In genomic region chr4:135158724-135159409, GRCm38 (mm10) we compare ENCODE assay signal across 16 mouse cellular contexts. TPM values are rescaled to one million over a fixed set of nuclear protein-coding genes. Genes with fewer than 3 reads are reported as not detected.
A peak's percentile ranks its signal among the peaks of the same experiment; 100 is the strongest.
DNase-seq lines count a peak whose midpoint lies in the region; ATAC-seq lines count a peak whose summit lies in the region.
"Had no signal": no experiment of that assay in that cellular context is flagged by ENCODE, and none has a peak within 500 bp of the region (broad histone marks: within the 10 kb centered on the region; RNA-seq: fewer than 3 reads in every experiment).

No protein-coding gene starts in this region.

- H3K4me3 ChIP-seq in kidney, embryonic 15.5 days (replicated peaks) = no peak overlapping the region
- no peak overlapping the region for H3K4me3 ChIP-seq in limb, embryonic 10.5 days

- no peaks in the 10 kb centered on the region for H3K36me3 ChIP-seq in kidney, embryonic 15.5 days
- H3K36me3 ChIP-seq in limb, embryonic 10.5 days = no peaks in the 10 kb centered on the region

- ATAC-seq in kidney, embryonic 15.5 days (replicated peaks; ENCODE audit: low FRiP score) = 0 out of 2 replicates have a peak, but pooled peaks have one; percentile 47
- ATAC-seq: midbrain, embryonic 16.5 days had no signal

- intact Hi-C loops in left cerebral cortex, postnatal 14 days (cut with DNase I) = no loop called here

- WGBS in kidney, embryonic 15.5 days = 6% methylated on average over 9 of the region's 9 CpGs
- WGBS in limb, embryonic 10.5 days = 5% methylated on average over 9 of the region's 9 CpGs

- H3K27me3 ChIP-seq in kidney, embryonic 15.5 days = peaks cover 83% of the 10 kb centered on the region
- peaks cover 96% of the 10 kb centered on the region for H3K27me3 ChIP-seq in limb, embryonic 10.5 days (ENCODE audit: low read depth, poor library complexity, severe bottlenecking)

- no peak overlapping the region for H3K9ac ChIP-seq in kidney, embryonic 15.5 days
- H3K9ac ChIP-seq: hindbrain, embryonic 14.5 days; liver, embryonic 14.5 days had no signal

- H3K4me1 ChIP-seq in kidney, embryonic 15.5 days = peaks cover 9% of the 10 kb centered on the region
- H3K4me1 ChIP-seq in limb, embryonic 10.5 days = peaks cover 71% of the 10 kb centered on the region

- H3K4me2 ChIP-seq in kidney, embryonic 15.5 days = no peak overlapping the region
- H3K4me2 ChIP-seq: hindbrain, embryonic 14.5 days had no signal

- no peak overlapping the region for H3K27ac ChIP-seq in kidney, embryonic 15.5 days
- H3K27ac ChIP-seq in limb, embryonic 10.5 days = no peak overlapping the region
- H3K27ac ChIP-seq: hindbrain, embryonic 14.5 days; liver, embryonic 14.5 days had no signal

- no peak for DNase-seq in kidney, postnatal 14 days
- DNase-seq in 3134 (ENCODE audit: extremely low read depth, insufficient read length, low spot score) = peak; percentile 71
- DNase-seq in R1 (ENCODE audit: low read depth, low spot score) = peak; percentile 83
- DNase-seq in limb, embryonic 10.5 days (ENCODE audit: low spot score) = peak; percentile 55
- DNase-seq in gastrocnemius, postnatal 10 days = no peak
- no peak for DNase-seq in adrenal gland, adult (ENCODE audit: inconsistent age in 2 of 2, low spot score in 1 of 2)
- DNase-seq in left cerebral cortex, postnatal 14 days (ENCODE audit: low spot score in 2 of 2) = no peak
- DNase-seq: adrenal gland, postnatal 14 days; cerebellum, adult 2 months; heart, adult 11 months; right cerebral cortex, adult 18-20 months had no signal

- H3K9me3 ChIP-seq in kidney, embryonic 15.5 days (replicated peaks) = no peaks in the 10 kb centered on the region
- H3K9me3 ChIP-seq in limb, embryonic 10.5 days (replicated peaks) = no peaks in the 10 kb centered on the region

RNA-seq across cellular contexts. Expression of gene Runx3, which starts 38.4 kb away (rescaled TPM):
- 0.04 and 0.19 TPM in 2 replicates for polyA plus RNA-seq in kidney, embryonic 15.5 days (2015; fragmentation: Nextera tagmentation; extraction: Ambion mirVana)
- polyA plus RNA-seq in limb, embryonic 10.5 days (2016; fragmentation: Nextera tagmentation; extraction: Ambion mirVana) = 0.05 and 0.08 TPM in 2 replicates
- 1 to 10 TPM in 1 of 2 experiments, under 1 TPM in 1; 0.23 to 1.2 TPM for total RNA-seq in gastrocnemius, postnatal 10 days (2021)
- total RNA-seq in left cerebral cortex, postnatal 14 days (2021) = not detected
- total RNA-seq: layer of hippocampus, postnatal 14 days had no signal
- polyA plus RNA-seq: cerebellum, adult 2 months; hindbrain, embryonic 14.5 days; midbrain, embryonic 16.5 days had no signal

Comparison
In these comparisons a context has a peak if more than half of its experiments do, and no peak if none do; other contexts are left out.
1. DNase-seq: peak in 3134 (single experiment), R1 (single experiment) and limb, embryonic 10.5 days (single experiment); none in kidney, postnatal 14 days (single experiment), gastrocnemius, postnatal 10 days (single experiment), adrenal gland, adult (0 of 2) and left cerebral cortex, postnatal 14 days (0 of 2).